Mouse (Mus musculus) kidney, embryonic 16.5 days (tissue): ENCODE results near the gene Trim54. TPM values are rescaled to one million over a fixed set of nuclear protein-coding genes. Genes with fewer than 3 reads are reported as not detected.
A peak's percentile ranks its signal among the peaks of the same experiment; 100 is the strongest.

ENCODE experiments used
- ATAC-seq: fragments of 200-750 bp; cut with Nextera tagmentation; 2 replicates; pipeline ENCODE4 v1.8.0; 2017; ENCODE audit warnings: moderate TSS enrichment; ENCODE audit not compliant: low FRiP score, low TSS enrichment
- H3K27ac ChIP-seq: fragments of 300-500 bp; sonication (generic); 2 replicates; pipeline ENCODE4 v1.5.1; 2014; ENCODE audit warnings: low read length
- H3K27me3 ChIP-seq: fragments of 300-500 bp; sonication (generic); 2 replicates; pipeline ENCODE4 v1.6.1; 2014; ENCODE audit warnings: low read length, control low read depth, mixed read lengths; ENCODE audit not compliant: insufficient read depth
- H3K36me3 ChIP-seq: fragments of 300-500 bp; sonication (generic); 2 replicates; pipeline ENCODE4 v1.6.1; 2014; ENCODE audit warnings: low read length, control low read depth, mixed read lengths; ENCODE audit not compliant: insufficient read depth
- H3K4me1 ChIP-seq: fragments of 300-500 bp; sonication (generic); 2 replicates; pipeline ENCODE4 v1.6.1; 2014; ENCODE audit warnings: low read length, control low read depth, mixed read lengths; ENCODE audit not compliant: insufficient read depth
- H3K4me2 ChIP-seq: fragments of 300-500 bp; sonication (generic); replicated peaks from 2 replicates; pipeline ENCODE4 v1.6.1; 2014; ENCODE audit warnings: low read depth, low read length
- H3K4me3 ChIP-seq: fragments of 300-500 bp; sonication (generic); 2 replicates; pipeline ENCODE4 v1.5.1; 2014; ENCODE audit warnings: mild to moderate bottlenecking, low read length
- H3K9ac ChIP-seq: fragments of 300-500 bp; sonication (generic); replicated peaks from 2 replicates; pipeline ENCODE4 v1.6.1; 2014; ENCODE audit warnings: low read length
- H3K9me3 ChIP-seq: fragments of 300-500 bp; sonication (generic); 2 replicates; pipeline ENCODE4 v1.6.1; 2016; ENCODE audit warnings: low read length, control low read depth
- WGBS: fragments of 180-500 bp; shearing (Covaris S2); extraction: QIAGEN DNeasy Blood & Tissue Kit; methylation state at CpG from one replicate; pipeline ENCODE4 v1.1.7; 2014; 5-methylcytosine and 5-hydroxymethylcytosine counted together
- polyA plus RNA-seq: library from polyadenylated mRNA; unstranded; fragments of >200 nt; fragmentation: Nextera tagmentation; extraction: Ambion mirVana; gene quantifications from 2 replicates; pipeline ENCODE4 v1.2.1, GENCODE M21; 2015

Gene Trim54
- polyA plus RNA-seq: 0.19 and 0.28 TPM in 2 replicates

- Histone ChIP-seq H3K4me2 (no peak within 1 kb of the TSS), H3K36me3 (no peaks in the 10 kb centered on the region), H3K27ac (no peak within 1 kb of the TSS), H3K9me3 (no peaks in the 10 kb centered on the region), H3K4me1 (no peaks in the 10 kb centered on the region), H3K4me3 (no peak within 1 kb of the TSS), H3K27me3 (0 out of 2 replicates have a peak, but pooled peaks cover 2% of the 10 kb centered on the region), H3K9ac (no peak within 1 kb of the TSS)
- no peak for ATAC-seq
- WGBS: 25% methylated on average over 3 of the region's 3 CpGs
Measured at GRCm38 (mm10) chr5:31116354-31116753, at the start of gene Trim54. Trim54 (plus strand) TSS chr5:31116712.

DNA sequence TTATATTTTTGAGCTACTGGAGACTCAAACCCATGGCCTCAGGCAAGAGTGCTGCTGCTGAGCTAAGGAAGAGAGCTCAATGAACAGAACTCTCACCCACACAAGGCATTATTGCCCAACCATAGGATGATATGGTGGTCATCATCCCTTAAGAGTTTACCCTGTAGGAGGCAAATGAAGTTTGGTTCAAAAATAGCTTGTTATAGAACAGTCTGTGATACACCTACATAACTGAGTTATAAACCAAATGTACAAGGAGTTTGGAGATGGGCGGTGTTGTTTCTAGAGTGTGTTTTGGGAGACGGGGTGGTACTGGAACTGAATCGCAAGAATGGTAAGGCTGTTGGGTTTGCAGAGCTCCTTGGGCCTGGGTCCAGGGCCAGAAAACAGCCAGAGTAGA lies 46.7 kb upstream of the Trim54 start:
- Histone ChIP-seq H3K27ac (no peak overlapping the region), H3K9me3 (no peaks in the 10 kb centered on the region), H3K36me3 (peaks cover 77% of the 10 kb centered on the region), H3K4me1 (no peaks in the 10 kb centered on the region), H3K4me3 (no peak overlapping the region), H3K4me2 (no peak overlapping the region), H3K9ac (no peak overlapping the region), H3K27me3 (no peaks in the 10 kb centered on the region)
- WGBS: 91% methylated on average over 3 of the region's 3 CpGs
- no peak for ATAC-seq

GRCm38 (mm10) chr5:31071059-31071458 lies 45.5 kb upstream of the Trim54 start:
- 77% methylated on average over 2 of the region's 2 CpGs for WGBS
- peaks cover 89% of the 10 kb centered on the region for H3K36me3 ChIP-seq
- no peaks in the 10 kb centered on the region for H3K27me3 ChIP-seq
- H3K4me2 ChIP-seq: no peak overlapping the region
- H3K9ac ChIP-seq: no peak overlapping the region
- H3K4me1 ChIP-seq: no peaks in the 10 kb centered on the region
- no peak for ATAC-seq
- H3K4me3 ChIP-seq: no peak overlapping the region
- H3K27ac ChIP-seq: no peak overlapping the region
- H3K9me3 ChIP-seq: no peaks in the 10 kb centered on the region

DNA sequence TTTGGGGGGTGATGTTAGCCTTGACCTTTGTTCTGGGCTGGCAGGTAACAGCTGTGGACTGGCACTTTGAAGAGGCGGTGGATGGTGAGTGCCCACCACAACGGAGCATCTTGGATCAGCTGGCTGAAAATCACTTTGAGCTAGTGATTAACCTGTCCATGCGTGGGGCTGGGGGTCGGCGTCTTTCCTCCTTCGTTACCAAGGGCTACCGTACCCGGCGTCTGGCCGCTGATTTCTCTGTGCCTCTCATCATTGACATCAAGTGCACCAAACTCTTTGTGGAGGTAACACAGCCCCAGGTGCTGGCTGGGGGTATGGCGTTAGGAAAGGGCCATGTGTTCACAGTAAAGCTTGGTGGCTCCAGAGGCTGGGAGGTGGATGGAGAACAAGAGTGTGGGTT lies 44.7 kb upstream of the Trim54 start:
- 89% methylated on average over 11 of the region's 11 CpGs for WGBS
- no peak for ATAC-seq
- Histone ChIP-seq H3K27ac (no peak overlapping the region), H3K9me3 (no peaks in the 10 kb centered on the region), H3K9ac (no peak overlapping the region), H3K4me1 (no peaks in the 10 kb centered on the region), H3K4me3 (no peak overlapping the region), H3K36me3 (peaks cover 95% of the 10 kb centered on the region), H3K27me3 (no peaks in the 10 kb centered on the region), H3K4me2 (no peak overlapping the region)

- Histone ChIP-seq H3K27me3 (no peaks in the 10 kb centered on the region), H3K9ac (no peak overlapping the region), H3K9me3 (no peaks in the 10 kb centered on the region), H3K4me2 (no peak overlapping the region), H3K4me3 (no peak overlapping the region), H3K36me3 (peaks cover 93% of the 10 kb centered on the region), H3K4me1 (no peaks in the 10 kb centered on the region), H3K27ac (no peak overlapping the region)
- ATAC-seq: no peak
- 91% methylated on average over 12 of the region's 12 CpGs for WGBS
Measured at GRCm38 (mm10) chr5:31073176-31073575, 43.3 kb upstream of the Trim54 start.

DNA sequence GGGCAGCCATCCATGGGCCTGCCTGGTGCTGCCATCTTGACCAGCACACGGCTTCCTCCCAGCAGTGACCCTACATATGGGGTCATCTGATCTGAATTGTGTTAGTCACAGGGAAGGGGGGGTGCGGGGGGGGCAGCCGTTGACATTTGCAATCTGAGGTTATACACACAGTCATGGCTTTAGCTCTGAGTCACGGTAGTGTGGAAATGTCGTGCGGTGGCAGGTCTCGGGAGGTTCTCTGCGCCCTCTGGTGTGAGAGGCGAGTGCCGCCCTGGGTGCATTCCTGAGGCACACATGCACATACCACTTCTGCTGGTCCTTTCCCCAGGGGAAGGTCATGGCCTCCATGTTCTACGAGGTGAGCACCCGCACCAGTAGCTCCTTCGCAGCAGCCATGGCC lies 40.2 kb upstream of the Trim54 start:
- Histone ChIP-seq H3K9me3 (no peaks in the 10 kb centered on the region), H3K4me2 (no peak overlapping the region), H3K27ac (no peak overlapping the region), H3K27me3 (no peaks in the 10 kb centered on the region), H3K4me3 (no peak overlapping the region), H3K4me1 (no peaks in the 10 kb centered on the region), H3K36me3 (peaks cover 72% of the 10 kb centered on the region), H3K9ac (no peak overlapping the region)
- 82% methylated on average over 13 of the region's 13 CpGs for whole genome bisulfite sequencing
- ATAC-seq: no peak

- no peaks in the 10 kb centered on the region for H3K27me3 ChIP-seq
- no peak overlapping the region for H3K27ac ChIP-seq
- 72% methylated on average over 13 of the region's 13 CpGs for WGBS
- no peak overlapping the region for H3K9ac ChIP-seq
- ATAC-seq: no peak
- no peak overlapping the region for H3K4me2 ChIP-seq
- peaks cover 15% of the 10 kb centered on the region for H3K4me1 ChIP-seq
- no peak overlapping the region for H3K4me3 ChIP-seq
- H3K9me3 ChIP-seq: no peaks in the 10 kb centered on the region
- peaks cover 37% of the 10 kb centered on the region for H3K36me3 ChIP-seq
Measured at GRCm38 (mm10) chr5:31080059-31080794, 36.3 kb upstream of the Trim54 start.

DNA sequence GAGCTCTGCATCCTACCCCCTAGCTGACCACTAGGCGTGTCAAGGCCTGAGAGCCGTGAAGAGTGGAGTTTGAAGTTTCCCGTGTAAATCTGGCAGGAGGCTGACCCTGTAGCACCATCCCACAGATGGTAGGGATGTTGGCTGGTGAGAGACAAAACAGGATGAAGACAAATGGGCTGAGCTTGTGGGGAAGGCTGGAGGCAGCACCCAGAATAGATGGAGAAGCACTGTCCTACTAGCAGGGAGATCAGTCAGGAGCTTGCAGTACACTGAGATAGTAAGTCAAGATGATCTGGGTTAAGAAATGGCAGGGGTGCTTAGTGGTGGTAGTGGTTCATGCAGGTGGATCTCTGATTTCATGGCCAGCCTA lies 35.7 kb upstream of the Trim54 start:
- no peak for ATAC-seq
- H3K4me1 ChIP-seq: peaks cover 15% of the 10 kb centered on the region
- no peaks in the 10 kb centered on the region for H3K9me3 ChIP-seq
- WGBS: 59% methylated on average over 3 of the region's 3 CpGs
- no peaks in the 10 kb centered on the region for H3K27me3 ChIP-seq
- peaks cover 31% of the 10 kb centered on the region for H3K36me3 ChIP-seq
- no peak overlapping the region for H3K27ac ChIP-seq
- no peak overlapping the region for H3K4me3 ChIP-seq
- no peak overlapping the region for H3K4me2 ChIP-seq
- H3K9ac ChIP-seq: no peak overlapping the region

- Histone ChIP-seq H3K4me3 (no peak overlapping the region), H3K9ac (no peak overlapping the region), H3K27ac (no peak overlapping the region), H3K9me3 (no peaks in the 10 kb centered on the region), H3K4me1 (peaks cover 15% of the 10 kb centered on the region), H3K36me3 (peaks cover 25% of the 10 kb centered on the region), H3K4me2 (no peak overlapping the region), H3K27me3 (no peaks in the 10 kb centered on the region)
- ATAC-seq: no peak
- WGBS: 75% methylated on average over 3 of the region's 3 CpGs
Measured at GRCm38 (mm10) chr5:31081386-31081785, 35.1 kb upstream of the Trim54 start.

GRCm38 (mm10) chr5:31082355-31082754 lies 34.2 kb upstream of the Trim54 start:
- peak overlapping the region; percentile 23; the same call in 1 of the 2 replicates for H3K9ac ChIP-seq
- H3K27me3 ChIP-seq: no peaks in the 10 kb centered on the region
- no peak overlapping the region for H3K4me3 ChIP-seq
- H3K27ac ChIP-seq: no peak overlapping the region
- H3K9me3 ChIP-seq: no peaks in the 10 kb centered on the region
- WGBS: 10% methylated on average over 5 of the region's 5 CpGs
- H3K4me2 ChIP-seq: peak overlapping the region; percentile 2
- peaks cover 18% of the 10 kb centered on the region for H3K36me3 ChIP-seq
- peaks cover 15% of the 10 kb centered on the region for H3K4me1 ChIP-seq
- no peak for ATAC-seq
